Mouse (Mus musculus): Measurements from ENCODE around the gene Rxrg.

GRCm38 (mm10) chr1:167688347-167689231 lies 90.4 kb downstream of the Rxrg start:
- no peak for TF ChIP-seq CTCF (IDR thresholded peaks at IDR 0.05; ENCODE audit: low read depth, low read length)
- no peak for TF ChIP-seq GATA1 (IDR thresholded peaks at IDR 0.05; ENCODE audit: borderline replicate concordance, low read length)
- TF ChIP-seq POLR2AphosphoS5 (IDR thresholded peaks at IDR 0.05; ENCODE audit: insufficient replicate concordance, low read depth, low read length): no peak
- no peak for TF ChIP-seq TAL1 (conservative IDR thresholded peaks at IDR 0.05; ENCODE audit: low read depth, low read length)

All from G1E (cell line).